Mouse (Mus musculus): ENCODE results near the gene Ctsw. TPM values are rescaled to one million over a fixed set of nuclear protein-coding genes. Genes with fewer than 3 reads are reported as not detected.

The Ctsw gene
- polyA plus RNA-seq, 1 experiment = 4.0 TPM

Other genes with a start within 250 kb of the Ctsw start
- gene Pacs1, start 195.4 kb downstream of the Ctsw start, polyA plus RNA-seq (2012; rRNA removed) = 16.3 and 22.6 TPM in 2 replicates
- 97.3 and 108 TPM in 2 replicates for gene Sf3b2, start 173.1 kb downstream of the Ctsw start, polyA plus RNA-seq (2012; rRNA removed)
- 0.03 and 0.04 TPM in 2 replicates for gene Gal3st3, start 170.2 kb downstream of the Ctsw start, polyA plus RNA-seq (2012; rRNA removed)
- gene Catsper1, start 132.8 kb downstream of the Ctsw start, polyA plus RNA-seq (2012; rRNA removed) = not detected in 2 replicates
- gene Cst6, start 118.9 kb downstream of the Ctsw start, polyA plus RNA-seq (2012; rRNA removed) = 3.6 and 4.4 TPM in 2 replicates
- gene Eif1ad, start 101.8 kb downstream of the Ctsw start, polyA plus RNA-seq (2012; rRNA removed) = 24.4 and 26.8 TPM in 2 replicates
- 125 and 147 TPM in 2 replicates for gene Banf1, start 101.3 kb downstream of the Ctsw start, polyA plus RNA-seq (2012; rRNA removed)
- 36.7 and 51.4 TPM in 2 replicates for gene Sart1, start 79.8 kb downstream of the Ctsw start, polyA plus RNA-seq (2012; rRNA removed)
- gene Tsga10ip, start 66.0 kb downstream of the Ctsw start, polyA plus RNA-seq (2012; rRNA removed) = not detected in 2 replicates
- gene Drap1, start 43.5 kb downstream of the Ctsw start, polyA plus RNA-seq (2012; rRNA removed) = 228 and 236 TPM in 2 replicates
- gene AI837181, start 43.4 kb downstream of the Ctsw start, polyA plus RNA-seq (2012; rRNA removed) = 65.3 and 68.9 TPM in 2 replicates
- gene Fosl1, start 21.0 kb downstream of the Ctsw start, polyA plus RNA-seq (2012; rRNA removed) = 0.07 TPM in 1 of 2 replicates, not detected in the other
- 11.3 and 15.1 TPM in 2 replicates for gene Ccdc85b, start 10.6 kb downstream of the Ctsw start, polyA plus RNA-seq (2012; rRNA removed)
- gene Fibp, start 7.9 kb downstream of the Ctsw start, polyA plus RNA-seq (2012; rRNA removed) = 95.7 and 122 TPM in 2 replicates
- gene Efemp2, start 5.4 kb upstream of the Ctsw start, polyA plus RNA-seq (2012; rRNA removed) = 77.3 and 86.8 TPM in 2 replicates
- gene Mus81, start 19.9 kb upstream of the Ctsw start, polyA plus RNA-seq (2012; rRNA removed) = 23.3 and 32.8 TPM in 2 replicates
- gene Cfl1, start 21.9 kb upstream of the Ctsw start, polyA plus RNA-seq (2012; rRNA removed) = 669 and 714 TPM in 2 replicates
- gene 1700020D05Rik, start 35.3 kb upstream of the Ctsw start, polyA plus RNA-seq (2012; rRNA removed) = 1.5 and 2.2 TPM in 2 replicates
- 33.0 and 37.7 TPM in 2 replicates for gene Snx32, start 42.0 kb upstream of the Ctsw start, polyA plus RNA-seq (2012; rRNA removed)
- 4.7 and 5.1 TPM in 2 replicates for gene Ovol1, start 92.1 kb upstream of the Ctsw start, polyA plus RNA-seq (2012; rRNA removed)
- 4.8 and 7.1 TPM in 2 replicates for gene Ap5b1, start 99.5 kb upstream of the Ctsw start, polyA plus RNA-seq (2012; rRNA removed)
- gene Rnaseh2c, start 133.4 kb upstream of the Ctsw start, polyA plus RNA-seq (2012; rRNA removed) = 38.2 and 41.2 TPM in 2 replicates
- 60.1 and 67.7 TPM in 2 replicates for gene Kat5, start 141.7 kb upstream of the Ctsw start, polyA plus RNA-seq (2012; rRNA removed)
- gene Rela, start 169.0 kb upstream of the Ctsw start, polyA plus RNA-seq (2012; rRNA removed) = 58.3 and 64.0 TPM in 2 replicates
- 17.3 and 19.6 TPM in 2 replicates for gene Sipa1, start 195.2 kb upstream of the Ctsw start, polyA plus RNA-seq (2012; rRNA removed)
- 19.9 and 22.0 TPM in 2 replicates for gene Map3k11, start 220.2 kb upstream of the Ctsw start, polyA plus RNA-seq (2012; rRNA removed)
- gene Pcnx3, start 220.4 kb upstream of the Ctsw start, polyA plus RNA-seq (2012; rRNA removed) = 40.5 and 53.5 TPM in 2 replicates
- gene Kcnk7, start 235.9 kb upstream of the Ctsw start, polyA plus RNA-seq (2012; rRNA removed) = 0.13 and 0.25 TPM in 2 replicates